Mouse (Mus musculus) left cerebral cortex, postnatal 4 days (tissue): Measurements from ENCODE around the gene Pptc7. TPM values are rescaled to one million over a fixed set of nuclear protein-coding genes. Genes with fewer than 3 reads are reported as not detected.

Source experiments
- DNase-seq: peaks from one replicate; pipeline ENCODE4 v3.0.0-alpha.2; 2022
- intact Hi-C: fragments of 180-260 bp; cut with DNase I; formaldehyde crosslinking; loops from one replicate; pipeline ENCODE4 v1.15.1; 2025
- total RNA-seq, 2 experiments: library from RNA; stranded (reverse); gene quantifications; 2 replicates each; pipeline ENCODE4 v1.2.3; 2021

The Pptc7 gene
- total RNA-seq = 10 to 100 TPM; 17.1 to 18.5 TPM

GRCm38 (mm10) chr5:122284183-122285028, at the start of gene Pptc7:
Gene Pptc7 (plus strand): TSS chr5:122284365.
- peak; percentile 96 for DNase-seq
- intact Hi-C loops = no loop called here

GRCm38 (mm10) chr5:122235196-122235836, 48.8 kb upstream of the Pptc7 start:
- intact Hi-C loops = no loop called here
- no peak for DNase-seq

GRCm38 (mm10) chr5:122237200-122237599, 47.0 kb upstream of the Pptc7 start:
- intact Hi-C loops = no loop called here
- no peak for DNase-seq

GRCm38 (mm10) chr5:122239618-122240017, 44.5 kb upstream of the Pptc7 start:
- no peak for DNase-seq
- intact Hi-C loops = loop anchor here (2.0 kb wide), 1 partner anchor 21 kb away; no protein-coding TSS in a partner anchor

GRCm38 (mm10) chr5:122240521-122240920, 43.6 kb upstream of the Pptc7 start:
- intact Hi-C loops = loop anchor here (2.0 kb wide), 1 partner anchor 20 kb away; no protein-coding TSS in a partner anchor
- DNase-seq = peak; percentile 31

GRCm38 (mm10) chr5:122240989-122241388, 43.2 kb upstream of the Pptc7 start:
- DNase-seq = no peak
- intact Hi-C loops = loop anchor here (2.0 kb wide), 1 partner anchor 20 kb away; no protein-coding TSS in a partner anchor

GRCm38 (mm10) chr5:122242521-122243123, 41.5 kb upstream of the Pptc7 start:
- DNase-seq = no peak
- intact Hi-C loops = no loop called here

GRCm38 (mm10) chr5:122243781-122244523, 40.2 kb upstream of the Pptc7 start:
- DNase-seq = peak; percentile 43

GRCm38 (mm10) chr5:122245186-122245585, 39.0 kb upstream of the Pptc7 start:
- intact Hi-C loops = no loop called here

More at GRCm38 (mm10) chr5:122243781-122244523, 40.2 kb upstream of the Pptc7 start:
- intact Hi-C loops = no loop called here

GRCm38 (mm10) chr5:122246547-122247167, 37.5 kb upstream of the Pptc7 start:
- intact Hi-C loops = no loop called here
- no peak for DNase-seq

More at GRCm38 (mm10) chr5:122245186-122245585, 39.0 kb upstream of the Pptc7 start:
- peak; percentile 43 for DNase-seq

- no peak for DNase-seq
- intact Hi-C loops = no loop called here
These were observed 36.6 kb upstream of the Pptc7 start for GRCm38 (mm10) chr5:122247529-122247928.

- no peak for DNase-seq
- intact Hi-C loops = no loop called here
These were observed 36.2 kb upstream of the Pptc7 start for GRCm38 (mm10) chr5:122247934-122248333.

GRCm38 (mm10) chr5:122249281-122249680, 34.9 kb upstream of the Pptc7 start:
- no peak for DNase-seq
- intact Hi-C loops = no loop called here

- intact Hi-C loops = no loop called here
- DNase-seq = no peak
These were observed 32.1 kb upstream of the Pptc7 start for GRCm38 (mm10) chr5:122251895-122252606.

GRCm38 (mm10) chr5:122258027-122258741, 26.0 kb upstream of the Pptc7 start:
- DNase-seq = no peak
- intact Hi-C loops = loop anchor here (5.0 kb wide), 1 partner anchor 459 kb away; no protein-coding TSS in a partner anchor

GRCm38 (mm10) chr5:122262104-122262503, 22.1 kb upstream of the Pptc7 start:
- intact Hi-C loops = no loop called here
- no peak for DNase-seq

GRCm38 (mm10) chr5:122263933-122264905, 19.9 kb upstream of the Pptc7 start, which contains the start of gene Tctn1:
Gene Tctn1 (minus strand): TSS chr5:122264460.
- peak; percentile 95 for DNase-seq
- intact Hi-C loops = no loop called here
